Mouse (Mus musculus) kidney, postnatal 36 days (tissue): ENCODE data around the gene Ndufa6.
"Not testable (repeated sequence)": the region's sequence is repeated elsewhere in the genome, so short reads cannot be mapped to it uniquely, and the experiment has no call there.

Experiments used
- DNase-seq, 2 experiments: peaks; one replicate each; pipeline ENCODE4 v3.0.0; 2021 to 2022; ENCODE audit warnings: mixed read lengths in 2 of 2

Ndufa6 gene

GRCm38 (mm10) chr15:82364561-82364960, 10.4 kb upstream of the Ndufa6 start:
- DNase-seq = not testable (repeated sequence)

GRCm38 (mm10) chr15:82363801-82364200, 9.7 kb upstream of the Ndufa6 start:
- DNase-seq = not testable (repeated sequence)

- DNase-seq = peak; percentile 52 to 65
These were observed 8.1 kb upstream of the Ndufa6 start for GRCm38 (mm10) chr15:82362234-82362633.

- DNase-seq = peak; percentile 66
These were observed 7.4 kb upstream of the Ndufa6 start for GRCm38 (mm10) chr15:82361459-82362018.

- DNase-seq = peak; percentile 61 to 79
These were observed 4.5 kb upstream of the Ndufa6 start for GRCm38 (mm10) chr15:82358431-82359260.

- no peak for DNase-seq
These were observed 393 bp downstream of the Ndufa6 start for GRCm38 (mm10) chr15:82353745-82354113.

- peak in 1 of 2 experiments; percentile 34 for DNase-seq
These were observed 911 bp downstream of the Ndufa6 start for GRCm38 (mm10) chr15:82353078-82353744.

- no peak for DNase-seq
These were observed 2.6 kb downstream of the Ndufa6 start for GRCm38 (mm10) chr15:82351480-82351879.

- DNase-seq = no peak
These were observed 3.8 kb downstream of the Ndufa6 start for GRCm38 (mm10) chr15:82350349-82350748.

GRCm38 (mm10) chr15:82348999-82349341, 5.2 kb downstream of the Ndufa6 start:
- peak in 1 of 2 experiments; percentile 36 for DNase-seq

- DNase-seq = no peak
These were observed 5.7 kb downstream of the Ndufa6 start for GRCm38 (mm10) chr15:82348258-82348998.

- DNase-seq = no peak
These were observed 6.3 kb downstream of the Ndufa6 start for GRCm38 (mm10) chr15:82347852-82348251.

- no peak for DNase-seq
These were observed 6.8 kb downstream of the Ndufa6 start for GRCm38 (mm10) chr15:82347303-82347676.

GRCm38 (mm10) chr15:82346580-82347302, 7.4 kb downstream of the Ndufa6 start:
- no peak for DNase-seq

- peak; percentile 98 to 99 for DNase-seq
These were observed 8.2 kb downstream of the Ndufa6 start for GRCm38 (mm10) chr15:82345820-82346470.

- DNase-seq = no peak
These were observed 9.2 kb downstream of the Ndufa6 start for GRCm38 (mm10) chr15:82344971-82345370.

GRCm38 (mm10) chr15:82343368-82344287, 10.5 kb downstream of the Ndufa6 start:
- DNase-seq = peak; percentile 75 to 87

GRCm38 (mm10) chr15:82342543-82342935, 11.6 kb downstream of the Ndufa6 start:
- no peak for DNase-seq

GRCm38 (mm10) chr15:82341675-82342542, 12.2 kb downstream of the Ndufa6 start:
- DNase-seq = no peak

GRCm38 (mm10) chr15:82341036-82341501, 13.1 kb downstream of the Ndufa6 start:
- peak in 1 of 2 experiments; percentile 71 for DNase-seq
